Mouse (Mus musculus) lung, postnatal 0 days (tissue): ENCODE results near the gene Amt.

ENCODE experiments used
- CTCF ChIP-seq: IDR thresholded peaks from 2 replicates; pipeline ENCODE4 v1.5.1; 2016; ENCODE audit warnings: antibody characterized with exemption, mild to moderate bottlenecking
- EP300 ChIP-seq: IDR thresholded peaks from 2 replicates; pipeline ENCODE4 v1.6.1; 2016; ENCODE audit warnings: antibody characterized with exemption, mild to moderate bottlenecking, control low read depth

- TF ChIP-seq EP300 (no peak), CTCF (no peak)
Measured at GRCm38 (mm10) chr9:108306571-108306980, 9.9 kb downstream of the Amt start.
